Mouse (Mus musculus): ENCODE data around the gene Ccdc169. TPM values are rescaled to one million over a fixed set of nuclear protein-coding genes. Genes with fewer than 3 reads are reported as not detected.

Ccdc169 gene
- polyA plus RNA-seq, 1 experiment from 2014 or later, result 0.09 TPM

- no peaks in the 10 kb centered on the region for H3K4me1 ChIP-seq (replicated peaks; ENCODE audit: control insufficient read depth, insufficient read depth, low read length)
- no peak overlapping the region; the same call in 1 of the 2 replicates for H3K4me2 ChIP-seq (replicated peaks; ENCODE audit: low read depth)
- H3K9me3 ChIP-seq (ENCODE audit: control insufficient read depth), result no peaks in the 10 kb centered on the region
- WGBS, result 41% methylated on average over 8 of the region's 8 CpGs
- no peak overlapping the region for H3K27ac ChIP-seq (ENCODE audit: low read depth, low read length)
- no peak for TF ChIP-seq CTCF (IDR thresholded peaks at IDR 0.05; ENCODE audit: low read depth)
- peak; percentile 91 for ATAC-seq
- H3K4me3 ChIP-seq (ENCODE audit: low read depth, low read length), result no peak overlapping the region
- no peaks in the 10 kb centered on the region for H3K36me3 ChIP-seq (ENCODE audit: control insufficient read depth, insufficient read depth)
- H3K9ac ChIP-seq (ENCODE audit: low read depth, low read length), result no peak overlapping the region
- H3K27me3 ChIP-seq (replicated peaks; ENCODE audit: control insufficient read depth, insufficient read depth, low read length), result no peaks in the 10 kb centered on the region
These were observed 41.0 kb upstream of the Ccdc169 start for GRCm38 (mm10) chr3:55095968-55096654.

GRCm38 (mm10) chr3:55096655-55097005, 40.5 kb upstream of the Ccdc169 start:
- Histone ChIP-seq H3K9ac (ENCODE audit: low read depth, low read length) (no peak overlapping the region), H3K9me3 (ENCODE audit: control insufficient read depth) (no peaks in the 10 kb centered on the region), H3K27me3 (replicated peaks; ENCODE audit: control insufficient read depth, insufficient read depth, low read length) (no peaks in the 10 kb centered on the region), H3K36me3 (ENCODE audit: control insufficient read depth, insufficient read depth) (no peaks in the 10 kb centered on the region), H3K4me2 (replicated peaks; ENCODE audit: low read depth) (no peak overlapping the region), H3K4me3 (ENCODE audit: low read depth, low read length) (no peak overlapping the region), H3K4me1 (replicated peaks; ENCODE audit: control insufficient read depth, insufficient read depth, low read length) (no peaks in the 10 kb centered on the region), H3K27ac (ENCODE audit: low read depth, low read length) (no peak overlapping the region)
- 43% methylated on average over 2 of the region's 2 CpGs for WGBS
- ATAC-seq, result peak; percentile 56
- no peak for TF ChIP-seq CTCF (IDR thresholded peaks at IDR 0.05; ENCODE audit: low read depth)

- Histone ChIP-seq H3K4me1 (replicated peaks; ENCODE audit: control insufficient read depth, insufficient read depth, low read length) (no peaks in the 10 kb centered on the region), H3K36me3 (ENCODE audit: control insufficient read depth, insufficient read depth) (no peaks in the 10 kb centered on the region), H3K27me3 (replicated peaks; ENCODE audit: control insufficient read depth, insufficient read depth, low read length) (no peaks in the 10 kb centered on the region), H3K4me3 (ENCODE audit: low read depth, low read length) (no peak overlapping the region), H3K9me3 (ENCODE audit: control insufficient read depth) (no peaks in the 10 kb centered on the region), H3K9ac (ENCODE audit: low read depth, low read length) (no peak overlapping the region), H3K4me2 (replicated peaks; ENCODE audit: low read depth) (no peak overlapping the region), H3K27ac (ENCODE audit: low read depth, low read length) (no peak overlapping the region)
- WGBS, result 92% methylated on average over 2 of the region's 2 CpGs
- TF ChIP-seq CTCF (IDR thresholded peaks at IDR 0.05; ENCODE audit: low read depth), result no peak
- ATAC-seq, result no peak
These were observed 40.0 kb upstream of the Ccdc169 start for GRCm38 (mm10) chr3:55097186-55097585.

- no peaks in the 10 kb centered on the region for H3K9me3 ChIP-seq (ENCODE audit: control insufficient read depth)
- ATAC-seq, result no peak
- WGBS, result 82% methylated on average over 2 of the region's 2 CpGs
- H3K36me3 ChIP-seq (ENCODE audit: control insufficient read depth, insufficient read depth), result no peaks in the 10 kb centered on the region
- no peak overlapping the region for H3K4me3 ChIP-seq (ENCODE audit: low read depth, low read length)
- TF ChIP-seq CTCF (IDR thresholded peaks at IDR 0.05; ENCODE audit: low read depth), result no peak
- no peak overlapping the region for H3K9ac ChIP-seq (ENCODE audit: low read depth, low read length)
- no peak overlapping the region for H3K27ac ChIP-seq (ENCODE audit: low read depth, low read length)
- no peaks in the 10 kb centered on the region for H3K4me1 ChIP-seq (replicated peaks; ENCODE audit: control insufficient read depth, insufficient read depth, low read length)
- H3K27me3 ChIP-seq (replicated peaks; ENCODE audit: control insufficient read depth, insufficient read depth, low read length), result no peaks in the 10 kb centered on the region
- H3K4me2 ChIP-seq (replicated peaks; ENCODE audit: low read depth), result no peak overlapping the region
These were observed 39.1 kb upstream of the Ccdc169 start for GRCm38 (mm10) chr3:55098014-55098413.

- ATAC-seq, result no peak
- no peak for TF ChIP-seq CTCF (IDR thresholded peaks at IDR 0.05; ENCODE audit: low read depth)
- no peaks in the 10 kb centered on the region for H3K36me3 ChIP-seq (ENCODE audit: control insufficient read depth, insufficient read depth)
These were observed 38.1 kb upstream of the Ccdc169 start for GRCm38 (mm10) chr3:55098990-55099389.

GRCm38 (mm10) chr3:55101092-55101491, 36.0 kb upstream of the Ccdc169 start:
- Histone ChIP-seq H3K9ac (ENCODE audit: low read depth, low read length) (no peak overlapping the region), H3K9me3 (ENCODE audit: control insufficient read depth) (no peaks in the 10 kb centered on the region), H3K36me3 (ENCODE audit: control insufficient read depth, insufficient read depth) (no peaks in the 10 kb centered on the region), H3K27ac (ENCODE audit: low read depth, low read length) (no peak overlapping the region), H3K4me2 (replicated peaks; ENCODE audit: low read depth) (no peak overlapping the region), H3K27me3 (replicated peaks; ENCODE audit: control insufficient read depth, insufficient read depth, low read length) (no peaks in the 10 kb centered on the region), H3K4me3 (ENCODE audit: low read depth, low read length) (no peak overlapping the region), H3K4me1 (replicated peaks; ENCODE audit: control insufficient read depth, insufficient read depth, low read length) (no peaks in the 10 kb centered on the region)
- peak; percentile 40 for TF ChIP-seq CTCF (IDR thresholded peaks at IDR 0.05; ENCODE audit: low read depth)
- no peak for ATAC-seq

More at GRCm38 (mm10) chr3:55098990-55099389, 38.1 kb upstream of the Ccdc169 start:
- Histone ChIP-seq H3K27ac (ENCODE audit: low read depth, low read length) (no peak overlapping the region), H3K9ac (ENCODE audit: low read depth, low read length) (no peak overlapping the region), H3K4me1 (replicated peaks; ENCODE audit: control insufficient read depth, insufficient read depth, low read length) (no peaks in the 10 kb centered on the region), H3K9me3 (ENCODE audit: control insufficient read depth) (no peaks in the 10 kb centered on the region), H3K4me3 (ENCODE audit: low read depth, low read length) (no peak overlapping the region), H3K27me3 (replicated peaks; ENCODE audit: control insufficient read depth, insufficient read depth, low read length) (no peaks in the 10 kb centered on the region), H3K4me2 (replicated peaks; ENCODE audit: low read depth) (no peak overlapping the region)
- 51% methylated on average over 11 of the region's 11 CpGs for WGBS

All from intestine, postnatal 0 days (tissue).